Mouse (Mus musculus) E14TG2a.4 (cell line): ENCODE results near the gene Ndufa13.

Experiments
- CTCF ChIP-seq: conservative IDR thresholded peaks from 2 replicates; pipeline ENCODE4 v1.5.1; 2014; ENCODE audit warnings: low read length
- NANOG ChIP-seq: IDR thresholded peaks from 2 replicates; pipeline ENCODE4 v1.6.1; 2014; ENCODE audit warnings: borderline replicate concordance, low read length, mixed read lengths
- POU5F1 ChIP-seq: IDR thresholded peaks from 2 replicates; pipeline ENCODE4 v1.6.1; 2014; ENCODE audit warnings: low read length, borderline replicate concordance

GRCm38 (mm10) chr8:69933811-69934210 is 31.5 kb upstream of the Ndufa13 start:
- TF ChIP-seq CTCF: no peak
- TF ChIP-seq POU5F1: no peak
- no peak for TF ChIP-seq NANOG
